Mouse (Mus musculus) brain, adult 2 months (tissue): ENCODE results near the gene Foxp3.

Source experiments
- DNase-seq: peaks from one replicate; pipeline ENCODE4 v3.0.0; 2011; ENCODE audit warnings: low read depth, low spot score

Foxp3 gene

DNA sequence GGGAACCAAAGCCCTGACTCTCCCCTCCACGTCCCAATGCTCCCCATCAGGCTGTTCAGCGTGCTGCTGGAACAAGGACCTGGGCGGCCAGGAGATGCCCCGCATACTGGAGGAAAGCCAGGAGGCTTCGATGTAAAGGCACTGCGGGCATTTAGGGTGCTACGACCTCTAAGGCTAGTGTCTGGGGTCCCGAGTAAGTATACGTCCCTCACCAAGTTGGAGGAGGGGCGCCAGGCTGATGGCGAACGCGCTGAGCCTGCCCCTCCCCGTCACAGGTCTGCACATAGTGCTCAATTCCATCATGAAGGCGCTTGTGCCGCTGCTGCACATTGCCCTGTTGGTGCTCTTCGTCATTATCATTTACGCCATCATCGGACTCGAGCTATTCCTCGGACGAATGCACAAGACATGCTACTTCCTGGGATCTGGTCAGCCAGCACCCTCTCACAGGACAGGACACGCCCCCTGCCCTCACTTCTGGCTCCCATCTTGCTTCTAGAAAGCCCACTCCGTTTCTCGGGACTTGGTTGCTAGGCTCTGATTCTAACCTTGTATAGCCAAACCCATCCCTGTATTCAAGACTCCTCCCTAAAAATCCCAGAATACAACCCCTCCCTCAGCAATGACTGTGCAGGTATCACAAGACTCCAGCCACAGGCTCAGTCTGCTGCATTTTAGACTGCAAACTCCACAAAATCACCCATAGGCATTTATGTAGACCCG, 37.3 kb downstream of the Foxp3 start:
- peak; percentile 60 for DNase-seq

DNA sequence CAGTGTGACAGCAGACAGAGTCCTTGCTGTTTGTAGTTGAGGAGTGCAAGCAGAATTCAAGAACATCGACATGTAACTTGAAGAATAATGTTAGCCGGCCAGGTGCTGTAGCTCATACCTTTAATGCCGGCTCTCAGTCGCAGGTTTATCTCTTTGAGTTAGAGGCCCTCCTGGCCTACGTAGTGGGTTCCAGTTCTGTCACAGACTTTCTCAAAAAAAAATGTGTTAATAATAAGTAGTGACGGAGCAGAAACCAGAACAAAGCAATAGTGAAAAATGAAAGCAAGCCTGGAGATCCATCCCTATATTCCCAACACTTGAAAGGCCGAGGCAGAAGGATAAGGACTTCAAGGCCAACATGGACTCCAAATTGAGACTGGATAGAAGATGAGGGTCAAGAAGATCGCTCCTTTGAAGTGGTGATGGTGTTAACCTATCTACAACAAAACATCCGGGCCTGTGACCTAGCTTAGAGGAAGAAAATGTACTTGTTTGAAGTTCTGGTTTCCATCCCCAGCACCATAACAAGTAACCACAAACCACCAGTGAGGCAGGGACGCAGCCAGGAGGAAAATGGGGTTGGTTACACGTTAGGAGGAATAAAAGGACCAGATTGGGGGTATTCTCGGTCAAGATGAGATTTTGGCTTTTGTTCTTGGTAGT, 44.6 kb downstream of the Foxp3 start:
- no peak for DNase-seq

GRCm38 (mm10) chrX:7632560-7632959, 59.1 kb downstream of the Foxp3 start:
- DNase-seq: no peak

DNA sequence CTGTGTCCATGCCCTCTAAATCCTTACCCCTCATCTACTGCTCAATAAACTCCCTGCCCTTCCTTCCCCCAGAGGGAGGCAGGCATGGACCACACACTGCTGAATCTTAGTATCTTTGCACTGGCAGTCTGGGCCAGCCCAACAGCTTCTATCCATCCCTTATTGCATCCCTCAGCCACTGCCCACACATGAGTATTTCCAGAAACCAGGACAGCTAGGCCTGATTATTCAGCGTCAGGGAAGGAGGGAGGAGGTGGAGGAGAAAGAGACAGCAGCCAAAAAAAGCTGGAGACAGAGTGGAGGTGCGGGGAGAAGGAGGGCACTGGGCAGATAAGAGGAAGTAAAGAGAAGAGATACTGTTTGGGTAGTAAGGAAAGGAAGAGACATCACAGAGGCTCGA, 61.7 kb downstream of the Foxp3 start:
- peak; percentile 85 for DNase-seq

GRCm38 (mm10) chrX:7638401-7639091, 65.1 kb downstream of the Foxp3 start, which contains the start of gene Syp:
Gene Syp (plus strand): TSS chrX:7638471.
- peak; percentile 94 for DNase-seq

- peak; percentile 80 for DNase-seq
These were observed 66.3 kb downstream of the Foxp3 start for GRCm38 (mm10) chrX:7639536-7640325.

- DNase-seq: peak; percentile 61
These were observed 67.3 kb downstream of the Foxp3 start for GRCm38 (mm10) chrX:7640785-7641184.
